Comparison of ENCODE assay signal across 9 mouse cellular contexts in genomic region chr1:169670705-169671104, GRCm38 (mm10). TPM values are rescaled to one million over a fixed set of nuclear protein-coding genes. Genes with fewer than 3 reads are reported as not detected.
DNase-seq lines count a peak whose midpoint lies in the region; ATAC-seq and TF ChIP-seq lines count a peak whose summit lies in the region.
"Had no signal": no experiment of that assay in that cellular context is flagged by ENCODE, and none has a peak within 500 bp of the region (broad histone marks: within the 10 kb centered on the region; RNA-seq: fewer than 3 reads in every experiment).

No protein-coding gene starts in this region.

- H3K27me3 ChIP-seq in heart, embryonic 12.5 days (replicated peaks), result no peaks in the 10 kb centered on the region
- peaks cover 15% of the 10 kb centered on the region for H3K27me3 ChIP-seq in CH12.LX (replicated peaks)
- no peaks in the 10 kb centered on the region for H3K27me3 ChIP-seq in hindbrain, embryonic 10.5 days (ENCODE audit: insufficient read depth, poor library complexity, severe bottlenecking)
- no peaks in the 10 kb centered on the region for H3K27me3 ChIP-seq in midbrain, embryonic 11.5 days (ENCODE audit: control insufficient read depth, insufficient read depth, low read length)

- H3K4me3 ChIP-seq in heart, embryonic 12.5 days, result no peak overlapping the region
- no peak overlapping the region for H3K4me3 ChIP-seq in CH12.LX (replicated peaks in 1 of 3; ENCODE audit: low read depth in 2 of 3, low read length in 2 of 3, poor library complexity in 1 of 3)
- H3K4me3 ChIP-seq in hindbrain, embryonic 10.5 days, result no peak overlapping the region
- no peak overlapping the region for H3K4me3 ChIP-seq in midbrain, embryonic 11.5 days (ENCODE audit: low read depth, low read length)

- TF ChIP-seq POLR2A in CH12.LX (IDR thresholded peaks at IDR 0.05; ENCODE audit: low read depth, low read length), result no peak

- dilution Hi-C loops in CH12.LX (cut with MboI; ENCODE audit: extremely low pct_ligation_motif_present, extremely low pct_unique_long_range_greater_than_20kb, low sequenced_read_pairs), result no loop called here

- H3K9me3 ChIP-seq in heart, embryonic 12.5 days (replicated peaks), result no peaks in the 10 kb centered on the region
- H3K9me3 ChIP-seq in CH12.LX (replicated peaks; ENCODE audit: low read length), result no peaks in the 10 kb centered on the region
- H3K9me3 ChIP-seq in hindbrain, embryonic 10.5 days, result no peaks in the 10 kb centered on the region
- H3K9me3 ChIP-seq in midbrain, embryonic 11.5 days (ENCODE audit: control insufficient read depth, low read length), result no peaks in the 10 kb centered on the region

- in situ Hi-C loops in CH12.LX (cut with MboI; ENCODE audit: low pct_ligation_motif_present, low pct_unique_long_range_greater_than_20kb, low sequenced_read_pairs), result loop anchor here (10.0 to 25.0 kb wide), 3 partner anchors 133 to 467 kb away; partner anchors contain the start of genes Ccdc190 and Nuf2

- H3K27ac ChIP-seq in heart, embryonic 12.5 days (ENCODE audit: poor library complexity, severe bottlenecking), result no peak overlapping the region
- H3K27ac ChIP-seq in CH12.LX (ENCODE audit: insufficient read depth, low read depth), result no peak overlapping the region
- H3K27ac ChIP-seq in hindbrain, embryonic 10.5 days, result no peak overlapping the region
- H3K27ac ChIP-seq in midbrain, embryonic 11.5 days (ENCODE audit: low read depth, low read length), result no peak overlapping the region
- H3K27ac ChIP-seq: macrophage had no signal

- TF ChIP-seq RAD21 in CH12.LX (IDR thresholded peaks at IDR 0.05; ENCODE audit: low read depth, low read length), result peak; percentile 76

- peak; percentile 18 to 82; a peak in 2 of 4 replicates for TF ChIP-seq CTCF in CH12.LX (conservative IDR thresholded peaks at IDR 0.05 in 1 of 2, IDR thresholded peaks at IDR 0.05 in 1 of 2; ENCODE audit: low read depth in 2 of 2, low read length in 2 of 2)

- no peak overlapping the region for H3K9ac ChIP-seq in heart, embryonic 12.5 days
- H3K9ac ChIP-seq in CH12.LX (ENCODE audit: insufficient read depth, low read depth), result no peak overlapping the region
- H3K9ac ChIP-seq in midbrain, embryonic 11.5 days (ENCODE audit: low read length), result no peak overlapping the region

- no peaks in the 10 kb centered on the region for H3K36me3 ChIP-seq in heart, embryonic 12.5 days
- no peaks in the 10 kb centered on the region for H3K36me3 ChIP-seq in CH12.LX (replicated peaks in 1 of 2; ENCODE audit: control insufficient read depth in 1 of 2, insufficient read depth in 1 of 2, low read length in 1 of 2)
- H3K36me3 ChIP-seq in hindbrain, embryonic 10.5 days, result no peaks in the 10 kb centered on the region
- H3K36me3 ChIP-seq in midbrain, embryonic 11.5 days (ENCODE audit: control insufficient read depth, insufficient read depth, low read length), result no peaks in the 10 kb centered on the region

- no peak for ATAC-seq in heart, embryonic 12.5 days (ENCODE audit: insufficient number of reproducible peaks, low FRiP score)
- peak; percentile 48 for ATAC-seq in midbrain, embryonic 11.5 days (ENCODE audit: low FRiP score)

- H3K4me2 ChIP-seq in heart, embryonic 12.5 days, result no peak overlapping the region
- H3K4me2 ChIP-seq in CH12.LX (ENCODE audit: insufficient read depth, low read depth, poor library complexity, severe bottlenecking), result no peak overlapping the region
- H3K4me2 ChIP-seq in midbrain, embryonic 11.5 days, result no peak overlapping the region

- DNase-seq in heart, postnatal 4 days, result peak; percentile 34
- DNase-seq in CH12.LX (ENCODE audit: extremely low read depth), result peak; percentile 55
- peak; percentile 61 for DNase-seq in adrenal gland, postnatal 14 days
- peak; percentile 33 for DNase-seq in hindbrain, embryonic 10.5 days (ENCODE audit: low spot score)
- DNase-seq in midbrain, embryonic 11.5 days (ENCODE audit: low spot score, missing footprints), result no peak
- no peak for DNase-seq in spleen, postnatal 10 days (ENCODE audit: low spot score in 2 of 2)
- no peak for DNase-seq in spleen, postnatal 14 days (ENCODE audit: low spot score in 2 of 2)

- no peaks in the 10 kb centered on the region for H3K79me2 ChIP-seq in CH12.LX (replicated peaks; ENCODE audit: control insufficient read depth, extremely low read depth, insufficient read depth, poor library complexity, severe bottlenecking)

- no peaks in the 10 kb centered on the region for H3K4me1 ChIP-seq in heart, embryonic 12.5 days (replicated peaks)
- H3K4me1 ChIP-seq in CH12.LX (ENCODE audit: control insufficient read depth in 1 of 2, insufficient read depth in 2 of 2), result no peaks in the 10 kb centered on the region
- peaks cover 8% of the 10 kb centered on the region; the same call in 1 of the 2 replicates for H3K4me1 ChIP-seq in hindbrain, embryonic 10.5 days (replicated peaks)
- H3K4me1 ChIP-seq in midbrain, embryonic 11.5 days (ENCODE audit: control insufficient read depth, insufficient read depth, low read length), result no peaks in the 10 kb centered on the region

- WGBS in heart, embryonic 12.5 days, result 52% methylated on average over 1 of the region's 1 CpGs
- WGBS in hindbrain, embryonic 10.5 days, result 67% methylated on average over 1 of the region's 1 CpGs
- WGBS in midbrain, embryonic 11.5 days, result 64% methylated on average over 1 of the region's 1 CpGs

- TF ChIP-seq EP300 in CH12.LX (IDR thresholded peaks at IDR 0.05; ENCODE audit: low read length), result no peak

TF ChIP-seq in CH12.LX, 34 proteins besides CTCF, POLR2A, EP300 and RAD21:
- TF ChIP-seq MEF2A (IDR thresholded peaks at IDR 0.05; ENCODE audit: borderline replicate concordance, low read depth, low read length), result no peak
- TF ChIP-seq ZC3H11A (IDR thresholded peaks at IDR 0.05; ENCODE audit: low read depth, low read length), result peak; percentile 45; the same call in 1 of the 2 replicates
- no peak for TF ChIP-seq ZNF384 (IDR thresholded peaks at IDR 0.05; ENCODE audit: low read depth, low read length)
- no peak for TF ChIP-seq BHLHE40 (IDR thresholded peaks at IDR 0.05; ENCODE audit: low read depth, low read length)
- no peak for TF ChIP-seq E2F4 (IDR thresholded peaks at IDR 0.05; ENCODE audit: insufficient replicate concordance, low read depth, low read length)
- no peak for TF ChIP-seq ZMIZ1 (IDR thresholded peaks at IDR 0.05; ENCODE audit: low read depth, low read length)
- TF ChIP-seq JUND (conservative IDR thresholded peaks at IDR 0.05; ENCODE audit: low read depth, low read length), result no peak
- no peak for TF ChIP-seq ZKSCAN1 (IDR thresholded peaks at IDR 0.05; ENCODE audit: borderline replicate concordance, low read depth, low read length)
- TF ChIP-seq NRF1 (IDR thresholded peaks at IDR 0.05; ENCODE audit: low read depth, low read length), result 0 out of 2 replicates have a peak, but pooled peaks have one; percentile 13
- TF ChIP-seq MYC (IDR thresholded peaks at IDR 0.05; ENCODE audit: low read depth, low read length), result 0 out of 2 replicates have a peak, but pooled peaks have one; percentile 21
- TF ChIP-seq ETS1 (conservative IDR thresholded peaks at IDR 0.05; ENCODE audit: low read depth, low read length), result no peak
- TF ChIP-seq MAFK (IDR thresholded peaks at IDR 0.05; ENCODE audit: insufficient replicate concordance, low read length), result no peak
- TF ChIP-seq SMC3 (IDR thresholded peaks at IDR 0.05; ENCODE audit: low read depth, low read length), result peak; percentile 88
TF ChIP-seq in CH12.LX: peak in this region for 4.

RNA-seq across cellular contexts. Expression of gene Rgs5, which starts 15.4 kb away (rescaled TPM):
- total RNA-seq in heart, postnatal 4 days (2021), result 100 to 1,000 TPM; 179 to 211 TPM
- polyA plus RNA-seq in heart, embryonic 12.5 days (2016; fragmentation: Nextera tagmentation; extraction: Ambion mirVana), result 5.9 and 7.1 TPM in 2 replicates
- total RNA-seq in CH12.LX (2012; rRNA removed), result 0.04 TPM in 1 of 2 replicates, not detected in the other
- total RNA-seq in CH12.LX (2014; rRNA removed), result not detected in 2 replicates
- polyA plus RNA-seq in CH12.LX (2012; ENCODE audit: insufficient read length, low read depth), result not detected in 2 replicates
- 130 and 159 TPM in 2 replicates for total RNA-seq in adrenal gland, postnatal 14 days (2021)
- polyA plus RNA-seq in hindbrain, embryonic 10.5 days (2016; fragmentation: Nextera tagmentation; extraction: Ambion mirVana), result 0.45 and 1.4 TPM in 2 replicates
- 2.1 and 3.8 TPM in 2 replicates for polyA plus RNA-seq in midbrain, embryonic 11.5 days (2014; fragmentation: Nextera tagmentation; extraction: Ambion mirVana)
- polyA plus RNA-seq: macrophage had no signal

Comparison
In these comparisons a context has a peak if more than half of its experiments do, and no peak if none do; other contexts are left out.
1. DNase-seq: peak in heart, postnatal 4 days (single experiment), CH12.LX (single experiment), adrenal gland, postnatal 14 days (single experiment) and hindbrain, embryonic 10.5 days (single experiment); none in midbrain, embryonic 11.5 days (single experiment), spleen, postnatal 10 days (0 of 2) and spleen, postnatal 14 days (0 of 2).